Mouse (Mus musculus) adipocyte (in vitro differentiated cells): Measurements from ENCODE around the gene Abhd13.

Experiments
- DNase-seq: peaks from one replicate; pipeline ENCODE4 v3.0.0-alpha.2; 2016; ENCODE audit warnings: low spot score

The Abhd13 gene

GRCm38 (mm10) chr8:9977573-9978314 lies at the start of gene Abhd13, which contains the start of gene Lig4:
Gene Abhd13, plus strand, starts transcription at chr8:9977707.
Gene Lig4, minus strand, starts transcription at chr8:9977686.
- DNase-seq, result peak; percentile 99

- DNase-seq, result no peak
Observed at GRCm38 (mm10) chr8:9929746-9930445, 47.6 kb upstream of the Abhd13 start.

- DNase-seq, result no peak
Observed at GRCm38 (mm10) chr8:9932711-9933110, 44.8 kb upstream of the Abhd13 start.

- DNase-seq, result peak; percentile 66
Observed at GRCm38 (mm10) chr8:9934891-9935565, 42.5 kb upstream of the Abhd13 start.

- DNase-seq, result no peak
Observed at GRCm38 (mm10) chr8:9935574-9935973, 41.9 kb upstream of the Abhd13 start.

GRCm38 (mm10) chr8:9949134-9949890 lies 28.2 kb upstream of the Abhd13 start:
- no peak for DNase-seq

GRCm38 (mm10) chr8:9958338-9958737 lies 19.2 kb upstream of the Abhd13 start:
- no peak for DNase-seq

GRCm38 (mm10) chr8:9959919-9960318 lies 17.6 kb upstream of the Abhd13 start:
- DNase-seq, result no peak

GRCm38 (mm10) chr8:9971866-9972265 lies 5.6 kb upstream of the Abhd13 start:
- no peak for DNase-seq

- no peak for DNase-seq
Observed at GRCm38 (mm10) chr8:9975276-9975675, 2.2 kb upstream of the Abhd13 start.

- peak; percentile 99 for DNase-seq
Observed at GRCm38 (mm10) chr8:9975898-9976611, 1.5 kb upstream of the Abhd13 start.

- peak; percentile 50 for DNase-seq
Observed at GRCm38 (mm10) chr8:9977016-9977415, 491 bp upstream of the Abhd13 start.

GRCm38 (mm10) chr8:9978475-9979230 lies 1.1 kb downstream of the Abhd13 start:
- DNase-seq, result no peak

GRCm38 (mm10) chr8:9979746-9980145 lies 2.2 kb downstream of the Abhd13 start:
- no peak for DNase-seq

- no peak for DNase-seq
Observed at GRCm38 (mm10) chr8:9980188-9980587, 2.7 kb downstream of the Abhd13 start.

- no peak for DNase-seq
Observed at GRCm38 (mm10) chr8:10004115-10004514, 26.6 kb downstream of the Abhd13 start.

GRCm38 (mm10) chr8:10006156-10006985 lies 28.9 kb downstream of the Abhd13 start, which contains the start of gene Tnfsf13b:
Gene Tnfsf13b, plus strand, starts transcription at chr8:10006467.
- no peak for DNase-seq

GRCm38 (mm10) chr8:10006986-10007659 lies 29.6 kb downstream of the Abhd13 start:
- DNase-seq, result no peak

GRCm38 (mm10) chr8:10007660-10008028 lies 30.1 kb downstream of the Abhd13 start:
- DNase-seq, result no peak
